Mouse (Mus musculus): ENCODE data around the gene Map2.

- TF ChIP-seq CTCF (conservative IDR thresholded peaks at IDR 0.05; ENCODE audit: insufficient read depth, insufficient read length, low read depth, low read length): no peak
- TF ChIP-seq POLR2A (IDR thresholded peaks at IDR 0.05; ENCODE audit: low read depth, low read length): no peak
Observed at GRCm38 (mm10) chr1:66196240-66196639, 21.2 kb downstream of the Map2 start.

Measured in kidney, adult 2 months (tissue).